Mouse (Mus musculus): ENCODE data around the gene Snx1.

DNA sequence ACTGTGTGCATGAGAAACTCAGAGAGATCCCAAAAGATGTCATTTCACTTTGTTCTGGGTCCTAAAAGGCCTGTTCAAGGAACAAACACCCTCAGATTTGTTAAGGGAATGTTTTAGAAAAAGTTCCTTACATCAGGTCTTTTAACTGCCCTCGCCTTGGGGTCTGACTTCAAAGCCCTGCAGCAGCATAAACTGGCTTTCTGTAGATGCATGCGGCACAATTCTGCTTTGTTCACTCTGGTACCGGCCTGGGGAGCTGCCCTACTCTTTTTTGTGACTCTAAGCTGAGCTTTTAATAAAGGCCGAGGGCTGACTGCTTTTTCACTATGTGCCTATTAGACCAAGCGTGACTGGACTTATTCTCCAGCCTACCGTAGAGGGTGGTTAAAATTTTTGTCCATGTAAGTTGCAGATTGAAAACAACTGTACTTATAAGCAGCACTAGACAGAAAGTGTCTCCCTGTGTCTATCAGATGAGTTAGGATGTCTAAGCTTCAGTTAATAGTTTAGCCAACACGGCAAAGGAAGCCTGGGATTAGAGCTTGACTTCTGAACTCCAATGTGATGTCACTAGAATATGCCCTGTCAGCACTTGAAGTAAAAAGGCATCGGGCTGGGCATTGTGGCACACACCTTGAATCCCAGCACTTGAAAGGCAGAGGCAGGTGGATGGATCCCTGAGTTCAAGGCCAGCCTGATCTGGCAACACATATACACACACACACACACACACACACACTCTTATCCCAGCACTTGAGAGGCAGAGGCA is 15.6 kb downstream of the Snx1 start:
- TF ChIP-seq CTCF (conservative IDR thresholded peaks at IDR 0.05; ENCODE audit: low read length), result no peak
- TF ChIP-seq NANOG (IDR thresholded peaks at IDR 0.05; ENCODE audit: borderline replicate concordance, low read length), result no peak
- TF ChIP-seq POU5F1 (IDR thresholded peaks at IDR 0.05; ENCODE audit: borderline replicate concordance, low read length), result no peak

Data from E14TG2a.4 (cell line).